In the genomic region with DNA sequence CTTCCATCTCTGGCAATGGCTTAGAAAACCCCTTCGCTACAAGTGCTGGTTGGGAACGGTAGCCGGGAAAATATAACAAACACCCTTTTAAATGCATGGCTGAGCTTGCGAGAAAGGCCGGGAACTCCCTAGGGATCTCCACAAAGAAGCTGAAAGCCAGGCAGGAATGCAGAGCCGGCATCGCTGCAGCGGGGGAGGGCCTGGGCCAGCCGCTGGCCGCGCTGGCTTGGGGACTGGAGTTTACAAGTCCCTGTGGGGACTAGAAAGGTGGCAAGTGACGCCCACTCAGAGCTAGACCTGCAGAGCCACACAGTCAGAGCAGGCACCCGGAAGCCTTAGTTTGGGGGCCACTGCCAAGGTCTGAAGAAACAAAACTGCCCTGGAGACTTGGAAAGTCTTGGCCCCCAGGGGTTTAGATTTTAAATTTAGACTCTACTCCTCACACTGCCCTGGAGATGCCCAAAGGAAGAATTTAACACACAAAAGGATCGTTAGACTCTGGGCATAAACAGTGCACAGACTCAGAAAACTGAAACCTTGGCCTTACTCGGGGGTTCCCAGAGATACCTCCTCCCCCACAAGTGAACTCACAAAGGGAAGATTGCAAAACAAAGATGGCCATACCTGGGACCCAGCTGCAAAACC, we compare ENCODE assay signal across 9 mouse cellular contexts. TPM values are rescaled to one million over a fixed set of nuclear protein-coding genes. Genes with fewer than 3 reads are reported as not detected.
DNase-seq lines count a peak whose midpoint lies in the region; ATAC-seq and TF ChIP-seq lines count a peak whose summit lies in the region.
"Had no signal": no experiment of that assay in that cellular context is flagged by ENCODE, and none has a peak within 500 bp of the region (broad histone marks: within the 10 kb centered on the region; RNA-seq: fewer than 3 reads in every experiment).

No protein-coding gene starts in this region.

- no peaks in the 10 kb centered on the region for H3K27me3 ChIP-seq in C2C12 (ENCODE audit: control insufficient read depth, insufficient read depth, insufficient read length)
- H3K27me3 ChIP-seq in forebrain, postnatal 0 days (ENCODE audit: insufficient read depth, low read length): no peaks in the 10 kb centered on the region
- H3K27me3 ChIP-seq in hindbrain, embryonic 15.5 days: no peaks in the 10 kb centered on the region
- H3K27me3 ChIP-seq in lung, embryonic 15.5 days: no peaks in the 10 kb centered on the region

- peak; percentile 73 for ATAC-seq in forebrain, postnatal 0 days
- peak; percentile 75 for ATAC-seq in hindbrain, embryonic 15.5 days (ENCODE audit: low FRiP score, low read depth)
- ATAC-seq in lung, embryonic 15.5 days (ENCODE audit: borderline replicate concordance, extremely low read depth, low FRiP score, low TSS enrichment): peak; percentile 60; the same call in 1 of the 2 replicates

- no peaks in the 10 kb centered on the region for H3K79me3 ChIP-seq in C2C12 (ENCODE audit: low read depth)

- no peak overlapping the region for H3K4me2 ChIP-seq in forebrain, postnatal 0 days (ENCODE audit: low read depth)
- peak overlapping the region; percentile 30 for H3K4me2 ChIP-seq in hindbrain, embryonic 15.5 days
- peak overlapping the region; percentile 29; the same call in 1 of the 2 replicates for H3K4me2 ChIP-seq in lung, embryonic 15.5 days

- H3K79me2 ChIP-seq in C2C12 (ENCODE audit: control insufficient read depth, insufficient read depth): no peaks in the 10 kb centered on the region

- no peaks in the 10 kb centered on the region for H3K36me3 ChIP-seq in C2C12 (ENCODE audit: control insufficient read depth, insufficient read depth)
- no peaks in the 10 kb centered on the region for H3K36me3 ChIP-seq in forebrain, postnatal 0 days (ENCODE audit: insufficient read depth)
- H3K36me3 ChIP-seq in hindbrain, embryonic 15.5 days: no peaks in the 10 kb centered on the region
- H3K36me3 ChIP-seq in lung, embryonic 15.5 days: no peaks in the 10 kb centered on the region

- no peak overlapping the region for H3ac ChIP-seq in C2C12 (ENCODE audit: control insufficient read depth, insufficient read length, low read depth)

- peak; percentile 70 for DNase-seq in R1 (ENCODE audit: low read depth, low spot score)
- DNase-seq in forebrain, postnatal 0 days: peak; percentile 58
- peak; percentile 68 for DNase-seq in ovary, postnatal 36 days (ENCODE audit: low spot score)
- no peak for DNase-seq in cerebellum, adult 8-10 months
- DNase-seq in thymus, postnatal 14 days: no peak

- peaks cover 11% of the 10 kb centered on the region for H3K4me1 ChIP-seq in forebrain, postnatal 0 days (ENCODE audit: insufficient read depth)
- H3K4me1 ChIP-seq in hindbrain, embryonic 15.5 days (replicated peaks): peaks cover 20% of the 10 kb centered on the region
- H3K4me1 ChIP-seq in lung, embryonic 15.5 days: peaks cover 18% of the 10 kb centered on the region

- H3K27ac ChIP-seq in forebrain, postnatal 0 days (ENCODE audit: low read depth, low read length): peak overlapping the region; percentile 75
- peak overlapping the region; percentile 86 for H3K27ac ChIP-seq in hindbrain, embryonic 15.5 days (replicated peaks)
- H3K27ac ChIP-seq in lung, embryonic 15.5 days: peak overlapping the region; percentile 73

- no peak overlapping the region for H3K4me3 ChIP-seq in C2C12 (ENCODE audit: insufficient read depth, poor library complexity, severe bottlenecking)
- H3K4me3 ChIP-seq in forebrain, postnatal 0 days (ENCODE audit: low read depth, low read length): no peak overlapping the region
- no peak overlapping the region for H3K4me3 ChIP-seq in hindbrain, embryonic 15.5 days
- no peak overlapping the region for H3K4me3 ChIP-seq in lung, embryonic 15.5 days

- peak overlapping the region; percentile 46 for H3K9ac ChIP-seq in forebrain, postnatal 0 days
- 0 out of 2 replicates have a peak overlapping the region, but pooled peaks have one; percentile 1 for H3K9ac ChIP-seq in hindbrain, embryonic 15.5 days
- H3K9ac ChIP-seq in lung, embryonic 15.5 days: peak overlapping the region; percentile 36

- no peak for TF ChIP-seq CTCF in C2C12 (IDR thresholded peaks at IDR 0.05; ENCODE audit: control insufficient read depth, insufficient read depth, insufficient read length)
- no peak for TF ChIP-seq CTCF in forebrain, postnatal 0 days (IDR thresholded peaks at IDR 0.05; ENCODE audit: low read depth)

- no peaks in the 10 kb centered on the region for H3K9me3 ChIP-seq in forebrain, postnatal 0 days (ENCODE audit: low read length)
- H3K9me3 ChIP-seq in hindbrain, embryonic 15.5 days: no peaks in the 10 kb centered on the region
- no peaks in the 10 kb centered on the region for H3K9me3 ChIP-seq in lung, embryonic 15.5 days
- H3K9me3 ChIP-seq: megakaryocyte, embryonic 14.5 days had no signal

- WGBS in forebrain, postnatal 0 days: 1% methylated on average over 15 of the region's 15 CpGs
- 3% methylated on average over 15 of the region's 15 CpGs for WGBS in hindbrain, embryonic 15.5 days
- WGBS in lung, embryonic 15.5 days: 12% methylated on average over 15 of the region's 15 CpGs

TF ChIP-seq in C2C12, 6 proteins besides CTCF, POLR2A, EP300 and RAD21:
- TF ChIP-seq USF1 (IDR thresholded peaks at IDR 0.05; ENCODE audit: low read depth): no peak
- peak; percentile 57 for TF ChIP-seq CEBPB (IDR thresholded peaks at IDR 0.05; ENCODE audit: low read depth)

RNA-seq across cellular contexts. Expression of a gene that starts 59.4 kb away (rescaled TPM):
- 0.18 TPM for polyA plus RNA-seq in C2C12 (2012; fragmentation: generic; extraction: Trizol)
- 0.77 and 1.8 TPM in 2 replicates for total RNA-seq in forebrain, postnatal 0 days (2014; rRNA removed)
- polyA plus RNA-seq in forebrain, postnatal 0 days (2015; fragmentation: Nextera tagmentation; extraction: Ambion mirVana): 1.4 and 1.5 TPM in 2 replicates
- 1.3 and 1.8 TPM in 2 replicates for polyA plus RNA-seq in hindbrain, embryonic 15.5 days (2015; fragmentation: Nextera tagmentation; extraction: Ambion mirVana)
- 4.7 and 6.0 TPM in 2 replicates for polyA plus RNA-seq in lung, embryonic 15.5 days (2015; fragmentation: Nextera tagmentation; extraction: Ambion mirVana)

Comparison
In these comparisons a context has a peak if more than half of its experiments do, and no peak if none do; other contexts are left out.
1. DNase-seq: peak in R1 (single experiment), forebrain, postnatal 0 days (single experiment) and ovary, postnatal 36 days (single experiment); none in cerebellum, adult 8-10 months (single experiment) and thymus, postnatal 14 days (single experiment).
2. Peak in every context shown above with its lines, with median percentiles within 50 percentile points of each other: ATAC-seq, H3K27ac ChIP-seq and H3K9ac ChIP-seq.